ENCODE assay signal across 8 mouse cellular contexts in genomic region chr3:155234919-155235318, GRCm38 (mm10).
DNase-seq lines count a peak whose midpoint lies in the region; ATAC-seq and TF ChIP-seq lines count a peak whose summit lies in the region.

No protein-coding gene starts in this region.

- H3K36me3 ChIP-seq in lung, embryonic 14.5 days (ENCODE audit: insufficient read depth): no peaks in the 10 kb centered on the region
- H3K36me3 ChIP-seq in hindbrain, embryonic 13.5 days: no peaks in the 10 kb centered on the region

- peak in 1 of 2 experiments; percentile 7 for DNase-seq in cerebellum, adult 2 months
- no peak for DNase-seq in cerebellum, postnatal 25 days
- DNase-seq in lung, embryonic 14.5 days: peak; percentile 67
- no peak for DNase-seq in lung, postnatal 14 days
- DNase-seq in retina, postnatal 1 day: peak; percentile 67
- no peak for DNase-seq in lung, postnatal 25 days (ENCODE audit: low spot score)
- no peak for DNase-seq in cerebellum, adult 11-12 months

- no peaks in the 10 kb centered on the region for H3K4me1 ChIP-seq in cerebellum, adult 2 months (ENCODE audit: control insufficient read depth, insufficient read depth, low read length)
- no peaks in the 10 kb centered on the region for H3K4me1 ChIP-seq in lung, embryonic 14.5 days (ENCODE audit: insufficient read depth)
- no peaks in the 10 kb centered on the region for H3K4me1 ChIP-seq in hindbrain, embryonic 13.5 days (replicated peaks)

- no peak for TF ChIP-seq POLR2A in cerebellum, adult 2 months (IDR thresholded peaks at IDR 0.05; ENCODE audit: borderline replicate concordance, insufficient read depth, low read length)

- H3K27me3 ChIP-seq in cerebellum, adult 2 months (ENCODE audit: control insufficient read depth, insufficient read depth, low read length): no peaks in the 10 kb centered on the region
- no peaks in the 10 kb centered on the region for H3K27me3 ChIP-seq in lung, embryonic 14.5 days (ENCODE audit: insufficient read depth, low read length)
- no peaks in the 10 kb centered on the region for H3K27me3 ChIP-seq in hindbrain, embryonic 13.5 days

- ATAC-seq in lung, embryonic 14.5 days (ENCODE audit: insufficient read depth): peak; percentile 63; the same call in 1 of the 2 replicates
- peak; percentile 74; the same call in 1 of the 2 replicates for ATAC-seq in hindbrain, embryonic 13.5 days (ENCODE audit: low FRiP score)

- WGBS in cerebellum, adult 2 months: 4% methylated on average over 1 of the region's 1 CpGs
- 0% methylated on average over 1 of the region's 1 CpGs for WGBS in lung, embryonic 14.5 days
- 14% methylated on average over 1 of the region's 1 CpGs for WGBS in hindbrain, embryonic 13.5 days

- H3K9ac ChIP-seq in lung, embryonic 14.5 days: no peak overlapping the region
- no peak overlapping the region for H3K9ac ChIP-seq in hindbrain, embryonic 13.5 days

- H3K27ac ChIP-seq in cerebellum, adult 2 months (ENCODE audit: insufficient read depth, low read length): no peak overlapping the region
- no peak overlapping the region for H3K27ac ChIP-seq in lung, embryonic 14.5 days (ENCODE audit: low read depth)
- no peak overlapping the region for H3K27ac ChIP-seq in hindbrain, embryonic 13.5 days

- TF ChIP-seq CTCF in cerebellum, adult 2 months (IDR thresholded peaks at IDR 0.05; ENCODE audit: borderline replicate concordance, insufficient read depth, low read depth, low read length): peak; percentile 50; the same call in 1 of the 2 replicates
- peak; percentile 65 for TF ChIP-seq CTCF in lung, embryonic 14.5 days (IDR thresholded peaks at IDR 0.05; ENCODE audit: low read depth)

- H3K4me3 ChIP-seq in cerebellum, adult 2 months (replicated peaks; ENCODE audit: insufficient read depth, low read depth, low read length): no peak overlapping the region
- no peak overlapping the region for H3K4me3 ChIP-seq in lung, embryonic 14.5 days (ENCODE audit: low read depth, low read length)
- H3K4me3 ChIP-seq in hindbrain, embryonic 13.5 days: no peak overlapping the region

- H3K9me3 ChIP-seq in lung, embryonic 14.5 days (ENCODE audit: low read depth, low read length): no peaks in the 10 kb centered on the region
- no peaks in the 10 kb centered on the region for H3K9me3 ChIP-seq in hindbrain, embryonic 13.5 days

- no peak overlapping the region for H3K4me2 ChIP-seq in lung, embryonic 14.5 days
- H3K4me2 ChIP-seq in hindbrain, embryonic 13.5 days: no peak overlapping the region

Comparison
In these comparisons a context has a peak if more than half of its experiments do, and no peak if none do; other contexts are left out.
1. DNase-seq: peak in lung, embryonic 14.5 days (single experiment) and retina, postnatal 1 day (single experiment); none in cerebellum, postnatal 25 days (0 of 2), lung, postnatal 14 days (single experiment), lung, postnatal 25 days (single experiment) and cerebellum, adult 11-12 months (single experiment).